Mouse (Mus musculus) brown adipose tissue, adult 24 weeks (tissue): ENCODE data around the gene Il18r1. TPM values are rescaled to one million over a fixed set of nuclear protein-coding genes. Genes with fewer than 3 reads are reported as not detected.
A peak's percentile ranks its signal among the peaks of the same experiment; 100 is the strongest.

Experiments used
- H3K27ac ChIP-seq: fragments of 200-500 bp; replicated peaks from 2 replicates; pipeline ENCODE4 v1.5.1; 2012; ENCODE audit warnings: low read depth, mild to moderate bottlenecking, low read length
- H3K4me1 ChIP-seq: fragments of 200-500 bp; 2 replicates; pipeline ENCODE4 v1.6.1; 2012; ENCODE audit warnings: low read length, mixed read lengths; ENCODE audit not compliant: control insufficient read depth, insufficient read depth, insufficient read length
- H3K4me3 ChIP-seq: fragments of 200-500 bp; 2 replicates; pipeline ENCODE4 v1.5.1; 2012; ENCODE audit warnings: low read depth, mild to moderate bottlenecking, low read length, moderate library complexity; ENCODE audit not compliant: insufficient read depth
- polyA plus RNA-seq: library from polyadenylated mRNA; stranded (reverse); fragments of >200 nt; gene quantifications from 2 replicates; pipeline ENCODE4 v1.2.4, GENCODE M21; 2012; ENCODE audit not compliant: missing spikeins, insufficient read depth, insufficient read length

Il18r1 gene
- polyA plus RNA-seq, 1 experiment, result not detected

- Histone ChIP-seq H3K4me1 (no peaks in the 10 kb centered on the region), H3K27ac (no peak overlapping the region), H3K4me3 (no peak overlapping the region)
These were observed 4.5 kb downstream of the Il18r1 start for GRCm38 (mm10) chr1:40469900-40470299.

GRCm38 (mm10) chr1:40472401-40472800, 7.0 kb downstream of the Il18r1 start:
- Histone ChIP-seq H3K4me1 (no peaks in the 10 kb centered on the region), H3K4me3 (no peak overlapping the region), H3K27ac (no peak overlapping the region)

- H3K27ac ChIP-seq, result no peak overlapping the region
- H3K4me3 ChIP-seq, result no peak overlapping the region
- no peaks in the 10 kb centered on the region for H3K4me1 ChIP-seq
These were observed 8.3 kb downstream of the Il18r1 start for GRCm38 (mm10) chr1:40473640-40474039.

GRCm38 (mm10) chr1:40474336-40474735, 9.0 kb downstream of the Il18r1 start:
- Histone ChIP-seq H3K4me1 (no peaks in the 10 kb centered on the region), H3K27ac (no peak overlapping the region), H3K4me3 (no peak overlapping the region)

- Histone ChIP-seq H3K4me3 (no peak overlapping the region), H3K27ac (peak overlapping the region; percentile 30; the same call in 1 of the 2 replicates), H3K4me1 (no peaks in the 10 kb centered on the region)
These were observed 10.3 kb downstream of the Il18r1 start for GRCm38 (mm10) chr1:40475697-40476096.

GRCm38 (mm10) chr1:40476756-40477155, 11.4 kb downstream of the Il18r1 start:
- H3K27ac ChIP-seq, result peak overlapping the region; percentile 44
- no peaks in the 10 kb centered on the region for H3K4me1 ChIP-seq
- H3K4me3 ChIP-seq, result no peak overlapping the region

GRCm38 (mm10) chr1:40479505-40479923, 14.2 kb downstream of the Il18r1 start:
- peak overlapping the region; percentile 13; the same call in 1 of the 2 replicates for H3K27ac ChIP-seq
- H3K4me1 ChIP-seq, result no peaks in the 10 kb centered on the region
- H3K4me3 ChIP-seq, result no peak overlapping the region

- no peaks in the 10 kb centered on the region for H3K4me1 ChIP-seq
- no peak overlapping the region for H3K4me3 ChIP-seq
- no peak overlapping the region for H3K27ac ChIP-seq
These were observed 29.2 kb downstream of the Il18r1 start for GRCm38 (mm10) chr1:40494594-40494993.

GRCm38 (mm10) chr1:40499708-40500107, 34.4 kb downstream of the Il18r1 start:
- H3K27ac ChIP-seq, result no peak overlapping the region
- no peak overlapping the region for H3K4me3 ChIP-seq
- no peaks in the 10 kb centered on the region for H3K4me1 ChIP-seq

GRCm38 (mm10) chr1:40501126-40501525, 35.8 kb downstream of the Il18r1 start:
- Histone ChIP-seq H3K4me1 (no peaks in the 10 kb centered on the region), H3K4me3 (no peak overlapping the region), H3K27ac (no peak overlapping the region)

- Histone ChIP-seq H3K4me3 (no peak overlapping the region), H3K27ac (no peak overlapping the region), H3K4me1 (no peaks in the 10 kb centered on the region)
These were observed 36.4 kb downstream of the Il18r1 start for GRCm38 (mm10) chr1:40501546-40502398.

GRCm38 (mm10) chr1:40504548-40504947, 39.2 kb downstream of the Il18r1 start:
- H3K4me1 ChIP-seq, result no peaks in the 10 kb centered on the region

GRCm38 (mm10) chr1:40514851-40515585, 49.7 kb downstream of the Il18r1 start, which contains the start of gene Il18rap:
Gene Il18rap (plus strand): TSS chr1:40515362.
- Histone ChIP-seq H3K4me3 (no peak within 1 kb of the TSS), H3K4me1 (no peaks in the 10 kb centered on the region), H3K27ac (no peak within 1 kb of the TSS)

More at GRCm38 (mm10) chr1:40504548-40504947, 39.2 kb downstream of the Il18r1 start:
- Histone ChIP-seq H3K27ac (no peak overlapping the region), H3K4me3 (no peak overlapping the region)

GRCm38 (mm10) chr1:40516364-40516763, 51.0 kb downstream of the Il18r1 start:
- Histone ChIP-seq H3K4me3 (no peak overlapping the region), H3K27ac (no peak overlapping the region), H3K4me1 (no peaks in the 10 kb centered on the region)

- Histone ChIP-seq H3K27ac (no peak overlapping the region), H3K4me3 (no peak overlapping the region), H3K4me1 (no peaks in the 10 kb centered on the region)
These were observed 57.6 kb downstream of the Il18r1 start for GRCm38 (mm10) chr1:40522918-40523317.
